Comparison of ENCODE assay signal across 28 mouse cellular contexts in the genomic region with DNA sequence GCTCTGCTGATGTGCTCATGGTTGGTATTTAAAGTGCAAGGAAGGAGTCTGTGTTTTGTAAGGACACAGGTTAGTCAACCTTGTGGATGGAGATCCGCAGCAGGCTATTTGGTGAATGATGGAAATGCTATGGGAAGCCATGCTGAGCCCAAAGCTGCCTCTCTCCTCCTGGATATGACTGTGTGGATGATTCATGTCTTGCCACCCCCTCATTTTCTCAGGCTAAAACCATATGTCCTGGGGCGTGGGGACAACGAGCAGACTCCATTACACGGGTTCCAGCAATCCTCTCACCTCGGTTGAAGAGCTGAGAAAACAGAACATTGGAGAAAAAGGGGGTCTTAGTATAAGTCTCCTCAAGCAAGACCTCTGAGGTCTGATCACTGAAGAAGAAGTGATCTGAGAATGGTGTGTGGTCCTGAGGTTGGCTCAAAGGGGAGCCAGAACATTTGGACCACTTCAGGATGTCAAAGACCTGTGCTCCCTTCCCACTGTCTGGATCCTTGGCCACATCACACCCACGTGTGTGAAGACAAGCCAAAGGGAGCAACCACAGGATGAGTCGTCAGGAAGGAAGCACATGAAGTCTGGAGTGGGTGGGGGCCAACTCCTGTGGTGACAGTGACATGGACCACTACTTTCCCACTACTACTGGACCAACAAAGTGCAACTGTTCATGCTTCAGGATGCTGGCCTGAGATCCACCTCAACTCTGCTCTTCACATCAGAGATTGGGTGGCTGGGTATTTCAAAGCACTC. TPM values are rescaled to one million over a fixed set of nuclear protein-coding genes. Genes with fewer than 3 reads are reported as not detected.
A peak's percentile ranks its signal among the peaks of the same experiment; 100 is the strongest.
DNase-seq lines count a peak whose midpoint lies in the region; TF ChIP-seq lines count a peak whose summit lies in the region.
"Had no signal": no experiment of that assay in that cellular context is flagged by ENCODE, and none has a peak within 500 bp of the region (broad histone marks: within the 10 kb centered on the region; RNA-seq: fewer than 3 reads in every experiment).

No protein-coding gene starts in this region.

- no peak overlapping the region for H3K4me3 ChIP-seq in left cerebral cortex, adult 2 months
- no peak overlapping the region for H3K4me3 ChIP-seq in C2C12 (ENCODE audit: insufficient read depth, poor library complexity, severe bottlenecking)
- no peak overlapping the region for H3K4me3 ChIP-seq in embryonic fibroblast, embryonic 13.5 days (ENCODE audit: insufficient read depth, low read length)
- H3K4me3 ChIP-seq: embryonic facial prominence, embryonic 10.5 days; embryonic facial prominence, embryonic 15.5 days; forebrain, embryonic 13.5 days; layer of hippocampus, adult 2 months; limb, embryonic 13.5 days; lung, embryonic 15.5 days; midbrain, embryonic 12.5 days had no signal

- intact Hi-C loops in left cerebral cortex, adult 2 months (cut with DNase I) = loop anchor here (10.0 kb wide), 1 partner anchor 248 kb away; a partner anchor contains a TSS
- intact Hi-C loops in left cerebral cortex, postnatal 4 days (cut with DNase I) = no loop called here

- H3K79me2 ChIP-seq in C2C12 (ENCODE audit: control insufficient read depth, insufficient read depth) = peaks cover 1% of the 10 kb centered on the region

- TF ChIP-seq POLR2A in embryonic fibroblast, embryonic 13.5 days (IDR thresholded peaks at IDR 0.05; ENCODE audit: low read depth, low read length) = no peak

- TF ChIP-seq CTCF in left cerebral cortex, adult 2 months (IDR thresholded peaks at IDR 0.05) = no peak
- no peak for TF ChIP-seq CTCF in C2C12 (IDR thresholded peaks at IDR 0.05; ENCODE audit: control insufficient read depth, insufficient read depth, insufficient read length)
- TF ChIP-seq CTCF in embryonic fibroblast, embryonic 13.5 days (IDR thresholded peaks at IDR 0.05; ENCODE audit: borderline replicate concordance, insufficient read depth, low read length) = no peak

- no peak overlapping the region for H3ac ChIP-seq in C2C12 (ENCODE audit: control insufficient read depth, insufficient read length, low read depth)

- DNase-seq in left cerebral cortex, adult 2 months (ENCODE audit: extremely low spot score in 1 of 2, low spot score in 2 of 2) = peak in 1 of 2 experiments; percentile 39
- no peak for DNase-seq in left cerebral cortex, postnatal 4 days
- peak; percentile 79 for DNase-seq in 3T3-L1 (ENCODE audit: low read depth, low spot score)
- no peak for DNase-seq in heart, adult 8-10 months (ENCODE audit: low spot score)
- no peak for DNase-seq in T-cell, adult 2 months (ENCODE audit: low spot score)
- DNase-seq: adrenal gland, postnatal 25 days; cerebellum, adult 18-20 months; cerebellum, postnatal 14 days; gastrocnemius, postnatal 25 days; heart, adult 11 months; heart, postnatal 36 days; kidney, adult 11 months; kidney, postnatal 36 days; layer of hippocampus, postnatal 36 days; retina, postnatal 1 day; spleen, adult 18-20 months; thymus, postnatal 14 days had no signal

- no peaks in the 10 kb centered on the region for H3K27me3 ChIP-seq in C2C12 (ENCODE audit: control insufficient read depth, insufficient read depth, insufficient read length)
- H3K27me3 ChIP-seq: embryonic facial prominence, embryonic 15.5 days; forebrain, embryonic 13.5 days; limb, embryonic 13.5 days; lung, embryonic 15.5 days; midbrain, embryonic 12.5 days had no signal

- H3K36me3 ChIP-seq in C2C12 (ENCODE audit: control insufficient read depth, insufficient read depth) = no peaks in the 10 kb centered on the region
- H3K36me3 ChIP-seq: embryonic facial prominence, embryonic 10.5 days; embryonic facial prominence, embryonic 15.5 days; G1E; limb, embryonic 13.5 days; lung, embryonic 15.5 days; midbrain, embryonic 12.5 days had no signal

- no peaks in the 10 kb centered on the region for H3K79me3 ChIP-seq in C2C12 (ENCODE audit: low read depth)

- peaks cover 4% of the 10 kb centered on the region; the same call in 1 of the 2 replicates for H3K4me1 ChIP-seq in embryonic fibroblast, embryonic 13.5 days (ENCODE audit: control insufficient read depth, insufficient read depth, low read length)
- H3K4me1 ChIP-seq: midbrain, embryonic 12.5 days had no signal

- H3K27ac ChIP-seq in left cerebral cortex, adult 2 months = peak overlapping the region; percentile 61
- H3K27ac ChIP-seq in embryonic fibroblast, embryonic 13.5 days (ENCODE audit: insufficient read depth, low read length) = peak overlapping the region; percentile 43; the same call in 1 of the 2 replicates
- H3K27ac ChIP-seq: embryonic facial prominence, embryonic 10.5 days; embryonic facial prominence, embryonic 15.5 days; forebrain, embryonic 13.5 days; hindbrain, embryonic 14.5 days; layer of hippocampus, adult 2 months; limb, embryonic 13.5 days; lung, embryonic 15.5 days; midbrain, embryonic 12.5 days had no signal

TF ChIP-seq in C2C12, 6 proteins besides CTCF, POLR2A, EP300 and RAD21:
- TF ChIP-seq CEBPB (IDR thresholded peaks at IDR 0.05; ENCODE audit: low read depth) (no peak), MAX (IDR thresholded peaks at IDR 0.05) (peak; percentile 16), MYOD1 (IDR thresholded peaks at IDR 0.05; ENCODE audit: control insufficient read depth, insufficient read length, low read depth) (peak; percentile 10), USF1 (IDR thresholded peaks at IDR 0.05; ENCODE audit: low read depth) (no peak), FOSL1 (IDR thresholded peaks at IDR 0.05; ENCODE audit: insufficient read depth, low read length, poor library complexity, severe bottlenecking) (no peak)
TF ChIP-seq in C2C12: peak in this region for 2.

RNA-seq across cellular contexts. Expression of a gene that starts 6.0 kb away (rescaled TPM):
- total RNA-seq in left cerebral cortex, adult 2 months (2021) = 100 to 1,000 TPM; 161 to 164 TPM
- total RNA-seq in left cerebral cortex, postnatal 4 days (2021) = 100 to 1,000 TPM; 109 to 111 TPM
- polyA plus RNA-seq in C2C12 (2012; fragmentation: generic; extraction: Trizol) = 57.4 TPM
- polyA plus RNA-seq in embryonic fibroblast, embryonic 13.5 days (2011; ENCODE audit: insufficient read length, low read depth, missing spikeins) = 141 and 186 TPM in 2 replicates
- 10 to 100 TPM in 2 of 4 experiments, 1 to 10 TPM in 2; 7.6 to 13.2 (median 10.0) TPM for total RNA-seq in heart, adult 8-10 months (2022)

Comparison
In these comparisons a context has a peak if more than half of its experiments do, and no peak if none do; other contexts are left out.
1. RNA of a gene that starts 6.0 kb away (total RNA-seq): 161 to 164 TPM in left cerebral cortex, adult 2 months and 109 to 111 TPM in left cerebral cortex, postnatal 4 days; 7.6 to 13.2 TPM in heart, adult 8-10 months; every median in the first group is over 4 times any median in the second.